Mouse (Mus musculus) heart, embryonic 15.5 days (tissue): ENCODE measurements around the gene Micall2. TPM values are rescaled to one million over a fixed set of nuclear protein-coding genes. Genes with fewer than 3 reads are reported as not detected.

Source experiments
- ATAC-seq: fragments of 200-750 bp; cut with Nextera tagmentation; replicated peaks from 2 replicates; pipeline ENCODE4 v1.8.0; 2017; ENCODE audit warnings: low read depth, moderate TSS enrichment; ENCODE audit not compliant: insufficient number of reproducible peaks, insufficient read depth, low FRiP score
- H3K27ac ChIP-seq: fragments of 300-500 bp; sonication (generic); 2 replicates; pipeline ENCODE4 v1.5.1; 2015; ENCODE audit warnings: mild to moderate bottlenecking, inconsistent platforms
- H3K27me3 ChIP-seq: fragments of 300-500 bp; sonication (generic); 2 replicates; pipeline ENCODE4 v1.6.1; 2015; ENCODE audit warnings: inconsistent platforms
- H3K36me3 ChIP-seq: fragments of 300-500 bp; sonication (generic); 2 replicates; pipeline ENCODE4 v1.6.1; 2015; ENCODE audit warnings: mild to moderate bottlenecking, inconsistent platforms
- H3K4me1 ChIP-seq: fragments of 300-500 bp; sonication (generic); replicated peaks from 2 replicates; pipeline ENCODE4 v1.6.1; 2015; ENCODE audit warnings: inconsistent platforms
- H3K4me2 ChIP-seq: fragments of 300-500 bp; sonication (generic); 2 replicates; pipeline ENCODE4 v1.6.1; 2015; ENCODE audit warnings: inconsistent platforms, mild to moderate bottlenecking, moderate library complexity
- H3K4me3 ChIP-seq: fragments of 300-500 bp; sonication (generic); 2 replicates; pipeline ENCODE4 v1.5.1; 2015; ENCODE audit warnings: mild to moderate bottlenecking, inconsistent platforms
- H3K9ac ChIP-seq: fragments of 300-500 bp; sonication (generic); 2 replicates; pipeline ENCODE4 v1.6.1; 2015; ENCODE audit warnings: mild to moderate bottlenecking, inconsistent platforms
- H3K9me3 ChIP-seq: fragments of 300-500 bp; sonication (generic); replicated peaks from 2 replicates; pipeline ENCODE4 v1.6.1; 2016; ENCODE audit warnings: inconsistent platforms
- WGBS: fragments of 180-500 bp; shearing (Covaris S2); methylation state at CpG from one replicate; pipeline ENCODE4 v1.1.7; 2015; ENCODE audit warnings: mixed read lengths; 5-methylcytosine and 5-hydroxymethylcytosine counted together
- polyA plus RNA-seq: library from polyadenylated mRNA; unstranded; fragments of >200 nt; fragmentation: Nextera tagmentation; extraction: Ambion mirVana; gene quantifications from 2 replicates; pipeline ENCODE4 v1.2.1, GENCODE M21; 2015

The Micall2 gene
- 1.3 and 2.4 TPM in 2 replicates for polyA plus RNA-seq

- Histone ChIP-seq H3K4me1 (peaks cover 44% of the 10 kb centered on the region), H3K4me2 (peak within 1 kb of the TSS; percentile 93), H3K9ac (0 out of 2 replicates have a peak within 1 kb of the TSS, but pooled peaks have one; percentile 47), H3K9me3 (no peaks in the 10 kb centered on the region), H3K27me3 (no peaks in the 10 kb centered on the region), H3K36me3 (no peaks in the 10 kb centered on the region), H3K27ac (peak within 1 kb of the TSS; percentile 26; the same call in 1 of the 2 replicates), H3K4me3 (peak within 1 kb of the TSS; percentile 55)
- peak; percentile 91 for ATAC-seq
- WGBS = 4% methylated on average over 50 of the region's 50 CpGs
Observed at GRCm38 (mm10) chr5:139735677-139736503, at the start of gene Micall2. TSS of gene Micall2 (minus strand) at chr5:139736336.

- 63% methylated on average over 8 of the region's 8 CpGs for WGBS
- Histone ChIP-seq H3K9me3 (no peaks in the 10 kb centered on the region), H3K4me3 (no peak overlapping the region), H3K36me3 (no peaks in the 10 kb centered on the region), H3K4me1 (no peaks in the 10 kb centered on the region), H3K27me3 (no peaks in the 10 kb centered on the region), H3K27ac (no peak overlapping the region), H3K9ac (no peak overlapping the region), H3K4me2 (no peak overlapping the region)
- no peak for ATAC-seq
Observed at GRCm38 (mm10) chr5:139781406-139781805, 45.3 kb upstream of the Micall2 start.

DNA sequence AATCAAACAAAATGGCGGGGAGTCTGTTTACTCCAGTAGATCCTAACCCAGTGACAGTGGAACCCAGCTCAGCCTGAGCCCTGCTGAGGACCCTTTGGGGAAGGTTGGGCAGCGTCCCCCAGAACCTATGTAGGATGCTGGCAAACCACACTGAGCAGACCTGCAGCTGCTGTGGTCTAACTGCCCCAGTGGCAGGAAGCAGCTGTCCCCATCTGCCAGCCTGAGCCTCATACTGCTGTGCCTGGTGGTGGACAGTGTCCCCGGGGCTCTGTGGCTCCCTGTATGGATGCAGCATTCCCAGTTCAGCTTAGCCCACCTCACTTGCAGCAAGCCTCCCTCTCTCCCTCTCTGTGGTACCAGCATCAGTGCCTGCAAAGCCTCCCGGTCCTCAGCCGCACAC lies 40.8 kb upstream of the Micall2 start:
- Histone ChIP-seq H3K27ac (no peak overlapping the region), H3K36me3 (peaks cover 12% of the 10 kb centered on the region), H3K4me3 (no peak overlapping the region), H3K4me1 (peaks cover 10% of the 10 kb centered on the region), H3K4me2 (no peak overlapping the region), H3K27me3 (no peaks in the 10 kb centered on the region), H3K9ac (no peak overlapping the region), H3K9me3 (no peaks in the 10 kb centered on the region)
- ATAC-seq = no peak
- 58% methylated on average over 5 of the region's 5 CpGs for WGBS

- under 1% methylated on average over 55 of the region's 55 CpGs for WGBS
- peak within 1 kb of the TSS; percentile 21; the same call in 1 of the 2 replicates for H3K27ac ChIP-seq
- H3K36me3 ChIP-seq = peaks cover 28% of the 10 kb centered on the region
- ATAC-seq = peak; percentile 84
- no peaks in the 10 kb centered on the region for H3K9me3 ChIP-seq
- H3K4me2 ChIP-seq = peak within 1 kb of the TSS; percentile 90
- no peaks in the 10 kb centered on the region for H3K27me3 ChIP-seq
- peaks cover 10% of the 10 kb centered on the region for H3K4me1 ChIP-seq
- H3K4me3 ChIP-seq = peak within 1 kb of the TSS; percentile 87
- peak within 1 kb of the TSS; percentile 84 for H3K9ac ChIP-seq
Observed at GRCm38 (mm10) chr5:139775216-139775926, 39.2 kb upstream of the Micall2 start, which contains the start of gene Ints1. TSS of gene Ints1 (minus strand) at chr5:139775674.

DNA sequence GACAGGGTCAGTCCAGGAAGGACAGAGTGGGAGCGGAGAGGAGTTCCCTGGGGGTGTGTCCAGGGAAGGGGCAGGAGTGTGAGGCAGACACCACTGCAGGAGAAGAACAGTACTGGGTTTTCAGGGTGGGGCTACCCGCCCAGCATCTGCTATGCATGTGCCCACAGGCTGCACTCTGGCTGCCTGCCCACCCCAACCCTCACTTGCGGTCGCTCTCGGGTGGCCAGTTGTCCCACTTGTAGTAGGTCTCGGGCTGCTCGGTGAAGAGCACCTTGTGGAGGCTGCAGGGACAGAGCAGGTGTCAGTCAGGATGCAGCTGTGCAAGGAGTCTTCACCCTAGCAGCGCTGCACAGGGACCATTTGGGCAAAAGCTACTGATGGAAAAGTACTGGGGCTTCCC lies 32.1 kb upstream of the Micall2 start:
- no peaks in the 10 kb centered on the region for H3K4me1 ChIP-seq
- H3K27ac ChIP-seq = no peak overlapping the region
- H3K4me3 ChIP-seq = no peak overlapping the region
- H3K4me2 ChIP-seq = no peak overlapping the region
- no peaks in the 10 kb centered on the region for H3K27me3 ChIP-seq
- 89% methylated on average over 8 of the region's 8 CpGs for WGBS
- no peak overlapping the region for H3K9ac ChIP-seq
- peaks cover 89% of the 10 kb centered on the region for H3K36me3 ChIP-seq
- no peak for ATAC-seq
- no peaks in the 10 kb centered on the region for H3K9me3 ChIP-seq

DNA sequence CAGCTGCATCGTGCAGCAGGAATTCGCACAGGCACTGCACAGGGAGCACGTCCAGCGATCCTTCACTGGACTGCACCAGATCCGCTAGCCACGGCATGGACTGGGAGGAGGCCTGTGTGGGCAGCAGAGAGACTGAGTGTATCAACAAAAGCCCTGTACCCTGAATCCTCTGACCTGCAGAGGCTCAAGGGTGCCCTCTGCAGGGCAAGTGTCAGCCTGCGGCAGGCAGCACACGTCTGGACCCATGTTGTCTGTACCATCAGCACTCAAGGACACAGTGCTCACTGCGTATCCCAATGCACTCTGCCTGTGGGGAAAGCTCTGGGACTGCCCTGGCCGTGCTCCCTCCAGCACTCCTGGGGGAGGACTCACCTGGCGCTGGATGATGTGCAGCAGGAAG lies 28.2 kb upstream of the Micall2 start:
- Histone ChIP-seq H3K4me2 (no peak overlapping the region), H3K9ac (no peak overlapping the region), H3K4me3 (no peak overlapping the region), H3K4me1 (no peaks in the 10 kb centered on the region), H3K27me3 (no peaks in the 10 kb centered on the region), H3K27ac (no peak overlapping the region), H3K9me3 (no peaks in the 10 kb centered on the region), H3K36me3 (peaks cover 91% of the 10 kb centered on the region)
- WGBS = 75% methylated on average over 11 of the region's 11 CpGs
- ATAC-seq = no peak

DNA sequence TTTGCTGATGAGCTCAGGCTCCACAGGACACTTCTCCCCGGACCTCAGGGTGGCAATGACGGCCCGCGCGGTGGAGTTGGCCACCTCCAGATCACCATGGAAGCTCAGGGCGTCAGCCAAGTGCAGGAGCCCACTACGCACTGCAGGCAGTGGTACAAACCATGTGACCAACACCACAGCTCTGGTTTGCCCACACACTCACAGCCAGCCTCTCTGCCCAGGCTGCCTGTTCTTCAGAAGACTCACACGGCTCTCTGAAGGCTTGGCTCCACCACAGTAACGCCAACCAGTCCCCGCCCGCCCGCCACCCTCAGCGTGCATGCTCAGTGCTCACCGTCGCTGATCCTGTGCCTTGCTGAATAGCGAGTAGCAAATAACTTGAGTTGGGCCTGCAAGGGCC lies 22.0 kb upstream of the Micall2 start:
- Histone ChIP-seq H3K36me3 (peaks cover 80% of the 10 kb centered on the region), H3K27me3 (no peaks in the 10 kb centered on the region), H3K9ac (no peak overlapping the region), H3K9me3 (no peaks in the 10 kb centered on the region), H3K27ac (no peak overlapping the region), H3K4me3 (no peak overlapping the region), H3K4me2 (no peak overlapping the region), H3K4me1 (no peaks in the 10 kb centered on the region)
- 78% methylated on average over 16 of the region's 16 CpGs for WGBS
- no peak for ATAC-seq

GRCm38 (mm10) chr5:139756586-139756985 lies 20.4 kb upstream of the Micall2 start:
- H3K9me3 ChIP-seq = no peaks in the 10 kb centered on the region
- H3K36me3 ChIP-seq = peaks cover 66% of the 10 kb centered on the region
- WGBS = 95% methylated on average over 2 of the region's 2 CpGs
- H3K27ac ChIP-seq = no peak overlapping the region
- no peaks in the 10 kb centered on the region for H3K27me3 ChIP-seq
- H3K4me2 ChIP-seq = no peak overlapping the region
- H3K4me1 ChIP-seq = no peaks in the 10 kb centered on the region
- H3K9ac ChIP-seq = no peak overlapping the region
- no peak for ATAC-seq
- no peak overlapping the region for H3K4me3 ChIP-seq

- no peaks in the 10 kb centered on the region for H3K27me3 ChIP-seq
Observed at GRCm38 (mm10) chr5:139756135-139756534, 20.0 kb upstream of the Micall2 start.

DNA sequence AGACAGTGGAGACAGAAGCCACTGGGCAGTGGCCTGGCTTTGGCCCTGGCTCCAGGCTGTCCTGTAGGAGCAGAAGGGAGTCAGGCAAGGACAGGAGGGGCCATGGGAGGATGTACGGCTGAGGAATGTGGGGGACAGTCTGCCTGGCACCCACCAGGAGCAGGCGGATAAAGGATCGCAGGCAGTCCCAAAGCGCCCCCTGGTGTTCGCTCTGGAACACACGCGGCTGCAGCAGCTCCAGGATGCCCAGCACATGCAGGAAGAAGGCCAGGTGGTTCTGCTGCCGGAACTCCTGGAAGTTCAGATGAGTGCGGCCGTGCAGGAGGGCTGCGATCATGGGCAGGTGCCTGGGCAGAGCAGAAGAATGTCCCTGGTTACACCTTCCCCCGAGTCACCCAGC lies 18.6 kb upstream of the Micall2 start:
- H3K9ac ChIP-seq = no peak overlapping the region
- H3K27me3 ChIP-seq = no peaks in the 10 kb centered on the region
- no peaks in the 10 kb centered on the region for H3K4me1 ChIP-seq
- 36% methylated on average over 12 of the region's 12 CpGs for WGBS
- no peak overlapping the region for H3K4me2 ChIP-seq
- H3K4me3 ChIP-seq = no peak overlapping the region
- peaks cover 58% of the 10 kb centered on the region for H3K36me3 ChIP-seq
- ATAC-seq = no peak
- H3K27ac ChIP-seq = no peak overlapping the region
- no peaks in the 10 kb centered on the region for H3K9me3 ChIP-seq

More at GRCm38 (mm10) chr5:139756135-139756534, 20.0 kb upstream of the Micall2 start:
- ATAC-seq = no peak
- H3K9ac ChIP-seq = no peak overlapping the region
- H3K36me3 ChIP-seq = peaks cover 66% of the 10 kb centered on the region
- WGBS = 85% methylated on average over 12 of the region's 12 CpGs
- no peaks in the 10 kb centered on the region for H3K4me1 ChIP-seq
- H3K4me2 ChIP-seq = no peak overlapping the region
- no peak overlapping the region for H3K4me3 ChIP-seq
- no peak overlapping the region for H3K27ac ChIP-seq
- H3K9me3 ChIP-seq = no peaks in the 10 kb centered on the region

DNA sequence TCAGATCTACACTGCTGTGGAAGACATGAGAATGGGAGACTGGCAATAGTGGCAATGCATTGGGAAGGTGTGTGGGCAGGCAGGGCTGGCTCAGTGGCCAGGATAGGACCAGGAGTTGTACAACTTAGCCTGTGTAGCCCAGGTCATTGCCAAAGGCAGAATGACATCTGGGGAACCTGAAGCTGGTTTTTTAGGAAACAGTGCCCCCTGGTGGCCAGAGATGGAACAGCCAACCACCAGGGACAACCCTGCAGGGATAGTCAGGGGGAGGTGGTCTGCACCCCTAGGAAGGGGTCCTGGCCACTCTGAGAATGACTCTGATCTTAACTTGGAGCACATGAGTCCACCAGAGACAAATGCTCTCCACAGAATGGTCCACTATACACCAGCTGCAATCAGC lies 14.4 kb upstream of the Micall2 start:
- no peaks in the 10 kb centered on the region for H3K27me3 ChIP-seq
- H3K4me2 ChIP-seq = no peak overlapping the region
- H3K4me1 ChIP-seq = no peaks in the 10 kb centered on the region
- H3K9me3 ChIP-seq = no peaks in the 10 kb centered on the region
- no peak overlapping the region for H3K27ac ChIP-seq
- no peak overlapping the region for H3K9ac ChIP-seq
- H3K4me3 ChIP-seq = no peak overlapping the region
- ATAC-seq = 0 out of 2 replicates have a peak, but pooled peaks have one; percentile 14
- peaks cover 24% of the 10 kb centered on the region for H3K36me3 ChIP-seq
